Mouse (Mus musculus) kidney, adult 2 months (tissue): Measurements from ENCODE around the gene Siah3. TPM values are rescaled to one million over a fixed set of nuclear protein-coding genes. Genes with fewer than 3 reads are reported as not detected.

Experiments
- DNase-seq: peaks from one replicate; pipeline ENCODE4 v3.0.0; 2021
- H3K27ac ChIP-seq: fragments of 200-500 bp; 2 replicates; pipeline ENCODE4 v1.5.1; 2012; ENCODE audit warnings: low read depth, low read length, control low read depth, inconsistent platforms; ENCODE audit not compliant: insufficient read depth
- H3K27me3 ChIP-seq: fragments of 200-500 bp; replicated peaks from 2 replicates; pipeline ENCODE4 v1.6.1; 2012; ENCODE audit warnings: mild to moderate bottlenecking, moderate library complexity, low read length, inconsistent platforms; ENCODE audit not compliant: control insufficient read depth, insufficient read depth
- H3K36me3 ChIP-seq: fragments of 200-500 bp; 2 replicates; pipeline ENCODE4 v1.6.1; 2012; ENCODE audit warnings: mild to moderate bottlenecking, moderate library complexity, low read length, inconsistent platforms; ENCODE audit not compliant: control insufficient read depth, insufficient read depth
- H3K4me1 ChIP-seq: fragments of 200-500 bp; 2 replicates; pipeline ENCODE4 v1.6.1; 2011; ENCODE audit warnings: low read length; ENCODE audit not compliant: control insufficient read depth, insufficient read depth
- H3K4me3 ChIP-seq: fragments of 200-500 bp; 2 replicates; pipeline ENCODE4 v1.5.1; 2011; ENCODE audit warnings: mild to moderate bottlenecking, low read depth, low read length, control low read depth; ENCODE audit not compliant: insufficient read depth
- CTCF ChIP-seq: fragments of 200-500 bp; conservative IDR thresholded peaks from 2 replicates; pipeline ENCODE4 v1.5.1; 2011; ENCODE audit warnings: low read depth, mild to moderate bottlenecking, control low read depth, low read length, moderate library complexity, mixed read lengths; ENCODE audit not compliant: insufficient read depth, insufficient read length
- POLR2A ChIP-seq: fragments of 200-500 bp; IDR thresholded peaks from one replicate; pipeline ENCODE4 v1.6.1; 2011; ENCODE audit warnings: low read depth, low read length, control low read depth
- WGBS: fragments of 180-500 bp; shearing (Covaris S2); methylation state at CpG from one replicate; pipeline ENCODE4 v1.1.7; 2018; 5-methylcytosine and 5-hydroxymethylcytosine counted together
- polyA plus RNA-seq: library from polyadenylated mRNA; depleted of rRNA; stranded (reverse); fragments of >200 nt; gene quantifications from 2 replicates; pipeline ENCODE4 v1.2.3, GENCODE M21; 2012

Siah3 gene
- polyA plus RNA-seq, 1 experiment, result not detected

DNA sequence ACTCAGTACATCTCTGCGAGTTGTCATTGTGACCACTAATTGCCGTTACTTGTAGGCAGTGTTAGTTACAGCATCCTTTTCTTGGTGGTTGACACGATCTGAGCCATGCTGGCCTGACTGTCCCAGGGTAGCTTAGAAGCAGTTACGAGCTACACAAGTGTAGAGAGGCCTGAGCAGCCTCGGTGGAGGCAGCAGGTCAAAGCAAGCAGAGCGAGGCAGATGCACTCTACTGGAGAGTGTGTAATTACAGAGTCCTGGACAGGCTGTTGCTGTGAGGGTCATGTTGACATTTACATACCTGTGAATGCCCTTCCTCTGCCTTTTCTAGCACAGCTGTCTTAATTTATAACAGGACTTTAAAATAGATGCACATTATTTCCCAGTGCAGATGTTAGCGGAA is 32.1 kb downstream of the Siah3 start:
- H3K4me3 ChIP-seq, result no peak overlapping the region
- no peak for TF ChIP-seq CTCF
- no peak overlapping the region for H3K27ac ChIP-seq
- H3K36me3 ChIP-seq, result no peaks in the 10 kb centered on the region
- H3K27me3 ChIP-seq, result no peaks in the 10 kb centered on the region
- 62% methylated on average over 7 of the region's 7 CpGs for WGBS
- DNase-seq, result no peak
- H3K4me1 ChIP-seq, result no peaks in the 10 kb centered on the region

DNA sequence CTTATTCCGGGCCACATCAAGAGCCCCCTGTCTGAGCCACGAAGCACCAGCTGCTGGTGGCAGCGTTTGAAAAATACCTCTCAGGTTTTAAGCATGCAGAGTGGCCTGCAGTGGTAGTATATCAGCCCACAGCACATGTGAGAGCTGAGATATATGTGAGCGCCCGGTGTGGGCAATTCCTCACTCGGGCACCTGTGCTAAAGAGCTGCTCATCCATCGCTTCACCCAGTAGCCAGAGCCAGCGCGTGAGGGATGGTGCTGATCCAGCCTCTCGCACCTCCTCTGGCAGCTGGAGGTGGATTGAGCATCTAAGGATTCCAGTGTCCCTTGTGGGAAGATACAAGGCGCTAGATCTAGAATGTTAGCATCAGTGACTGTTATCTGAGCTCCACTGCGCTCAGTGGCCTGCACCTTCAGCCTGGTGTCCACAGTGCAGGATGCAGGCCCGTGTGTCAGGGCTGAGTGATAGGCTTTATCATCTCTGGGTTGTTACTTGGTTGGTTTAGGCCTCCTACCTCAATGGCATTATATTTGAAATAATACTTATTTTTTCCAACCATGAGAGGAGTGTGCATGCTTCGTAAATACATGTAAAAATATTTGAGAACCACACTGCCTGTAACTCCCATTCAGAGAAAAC is 37.9 kb downstream of the Siah3 start:
- Histone ChIP-seq H3K4me3 (no peak overlapping the region), H3K36me3 (no peaks in the 10 kb centered on the region), H3K4me1 (no peaks in the 10 kb centered on the region), H3K27me3 (no peaks in the 10 kb centered on the region), H3K27ac (no peak overlapping the region)
- TF ChIP-seq CTCF (no peak), POLR2A (no peak)
- DNase-seq, result no peak
- WGBS, result 83% methylated on average over 14 of the region's 14 CpGs

DNA sequence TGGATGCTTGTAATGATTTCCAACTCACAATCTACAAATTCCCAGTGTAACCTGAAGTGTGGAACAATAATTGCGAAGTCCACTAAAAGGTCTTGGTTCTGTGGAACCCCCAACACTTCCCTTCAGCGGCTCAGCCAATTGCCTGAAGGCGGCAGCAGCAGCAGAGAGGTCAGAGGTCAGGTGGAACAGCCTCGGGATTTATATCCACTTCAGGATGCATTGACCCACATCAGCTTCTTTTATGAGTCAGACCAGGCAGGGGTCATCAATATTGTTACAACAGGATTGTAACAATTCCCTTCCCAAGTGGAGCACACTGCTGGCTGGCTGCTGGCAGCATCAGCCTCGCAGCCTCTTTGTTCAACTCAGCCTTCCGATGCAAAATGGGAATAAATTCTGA is 39.1 kb downstream of the Siah3 start:
- Histone ChIP-seq H3K4me3 (no peak overlapping the region), H3K27me3 (no peaks in the 10 kb centered on the region), H3K4me1 (no peaks in the 10 kb centered on the region), H3K27ac (no peak overlapping the region), H3K36me3 (no peaks in the 10 kb centered on the region)
- DNase-seq, result no peak
- TF ChIP-seq POLR2A (no peak), CTCF (no peak)
- WGBS, result 49% methylated on average over 6 of the region's 6 CpGs

DNA sequence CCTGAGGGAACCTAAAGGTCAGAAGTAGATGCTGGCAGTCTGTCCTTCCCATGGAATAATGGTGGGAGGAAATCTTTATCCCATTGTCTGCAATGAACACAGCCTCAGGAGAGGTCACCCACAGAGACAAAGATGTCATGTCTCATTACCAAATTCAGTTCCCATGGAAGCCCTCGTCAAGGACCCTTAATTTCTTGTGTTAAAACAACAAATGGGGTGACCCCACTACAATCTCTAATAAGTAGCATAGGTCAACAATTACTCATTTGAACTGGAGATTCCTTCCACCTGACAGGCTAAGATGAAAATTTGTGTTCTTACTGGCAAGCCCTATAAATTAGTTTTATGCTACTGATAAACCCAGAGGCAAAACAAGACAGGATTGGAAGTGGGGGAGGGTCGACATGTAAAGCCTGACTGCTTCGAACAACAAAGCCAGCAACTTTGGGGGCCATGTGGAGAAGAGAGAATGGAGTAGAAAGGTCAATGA is 45.8 kb downstream of the Siah3 start:
- 42% methylated on average over 3 of the region's 3 CpGs for WGBS
- Histone ChIP-seq H3K4me3 (no peak overlapping the region), H3K27ac (no peak overlapping the region), H3K27me3 (no peaks in the 10 kb centered on the region), H3K4me1 (no peaks in the 10 kb centered on the region), H3K36me3 (no peaks in the 10 kb centered on the region)
- DNase-seq, result no peak
- TF ChIP-seq POLR2A (no peak), CTCF (no peak)

DNA sequence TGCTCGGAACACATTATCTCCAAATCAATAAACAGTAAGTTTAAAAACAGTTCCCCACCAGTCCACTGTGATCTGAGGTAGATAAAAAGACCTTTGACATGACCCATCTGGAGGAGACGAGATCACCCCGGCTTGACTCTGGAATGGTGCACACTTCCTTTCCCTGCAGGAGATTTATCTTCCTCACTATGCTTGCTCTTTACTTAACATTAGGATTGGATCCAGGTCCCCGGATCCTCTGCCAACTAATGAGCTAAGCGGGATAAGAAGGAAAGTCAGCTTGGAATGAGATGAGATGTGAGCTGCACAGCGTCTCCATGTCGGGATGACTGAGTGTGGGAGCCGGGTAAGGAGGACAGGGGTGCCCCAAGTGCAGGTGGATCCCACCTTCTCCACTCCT is 46.7 kb downstream of the Siah3 start:
- TF ChIP-seq CTCF, result no peak
- TF ChIP-seq POLR2A, result no peak
- H3K4me1 ChIP-seq, result no peaks in the 10 kb centered on the region
- H3K36me3 ChIP-seq, result no peaks in the 10 kb centered on the region
- 31% methylated on average over 8 of the region's 8 CpGs for WGBS
- H3K27ac ChIP-seq, result no peak overlapping the region
- DNase-seq, result peak; percentile 35
- no peak overlapping the region for H3K4me3 ChIP-seq
- H3K27me3 ChIP-seq, result no peaks in the 10 kb centered on the region

GRCm38 (mm10) chr14:75504255-75504654 is 48.5 kb downstream of the Siah3 start:
- no peak overlapping the region for H3K27ac ChIP-seq
- H3K4me1 ChIP-seq, result no peaks in the 10 kb centered on the region
- H3K4me3 ChIP-seq, result no peak overlapping the region
- TF ChIP-seq CTCF, result no peak
- TF ChIP-seq POLR2A, result no peak
- H3K27me3 ChIP-seq, result no peaks in the 10 kb centered on the region
- no peak for DNase-seq
- H3K36me3 ChIP-seq, result no peaks in the 10 kb centered on the region
- WGBS, result 66% methylated on average over 2 of the region's 2 CpGs

GRCm38 (mm10) chr14:75505126-75505840 is 49.5 kb downstream of the Siah3 start:
- no peaks in the 10 kb centered on the region for H3K4me1 ChIP-seq
- 56% methylated on average over 8 of the region's 8 CpGs for WGBS
- no peak overlapping the region for H3K27ac ChIP-seq
- DNase-seq, result no peak
- no peaks in the 10 kb centered on the region for H3K27me3 ChIP-seq
- no peaks in the 10 kb centered on the region for H3K36me3 ChIP-seq
- TF ChIP-seq CTCF (no peak), POLR2A (no peak)
- H3K4me3 ChIP-seq, result no peak overlapping the region
